Mouse (Mus musculus) cerebral cortex, adult 2 months (tissue): ENCODE measurements around the gene Yipf4.

Experiments used
- WGBS: fragments of 180-500 bp; shearing (Covaris S2); methylation state at CpG from one replicate; pipeline ENCODE4 v1.1.7; 2018; 5-methylcytosine and 5-hydroxymethylcytosine counted together

Yipf4 gene

GRCm38 (mm10) chr17:74489024-74489900 lies at the start of gene Yipf4:
Gene Yipf4 (plus strand): TSS chr17:74489493.
- WGBS: 4% methylated on average over 58 of the region's 58 CpGs

DNA sequence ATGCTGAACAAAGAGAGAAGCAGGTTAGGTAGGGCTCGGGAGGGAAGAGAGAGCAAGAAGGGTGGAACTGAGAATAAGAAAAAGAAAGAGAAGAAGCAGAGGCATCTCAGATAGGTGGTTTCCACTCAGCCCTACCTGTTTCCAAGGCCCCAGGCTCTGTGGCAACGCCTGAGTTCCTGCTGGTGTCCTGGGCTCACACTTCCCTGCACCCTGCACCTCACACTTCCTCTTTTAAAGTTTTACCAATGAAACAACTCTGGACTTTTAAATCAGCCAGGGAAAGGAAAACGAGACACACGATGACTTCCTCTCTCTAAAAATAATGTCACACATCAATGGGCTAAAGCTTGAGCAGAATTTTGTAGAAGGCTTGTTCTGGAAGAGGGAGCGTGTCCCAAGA lies 48.8 kb upstream of the Yipf4 start:
- WGBS: 66% methylated on average over 5 of the region's 5 CpGs

GRCm38 (mm10) chr17:74449776-74450175 lies 39.5 kb upstream of the Yipf4 start:
- WGBS: 91% methylated on average over 10 of the region's 10 CpGs

GRCm38 (mm10) chr17:74453928-74454327 lies 35.4 kb upstream of the Yipf4 start:
- WGBS: 72% methylated on average over 3 of the region's 3 CpGs

- 93% methylated on average over 1 of the region's 1 CpGs for WGBS
These were observed 34.6 kb upstream of the Yipf4 start for GRCm38 (mm10) chr17:74454660-74455059.

DNA sequence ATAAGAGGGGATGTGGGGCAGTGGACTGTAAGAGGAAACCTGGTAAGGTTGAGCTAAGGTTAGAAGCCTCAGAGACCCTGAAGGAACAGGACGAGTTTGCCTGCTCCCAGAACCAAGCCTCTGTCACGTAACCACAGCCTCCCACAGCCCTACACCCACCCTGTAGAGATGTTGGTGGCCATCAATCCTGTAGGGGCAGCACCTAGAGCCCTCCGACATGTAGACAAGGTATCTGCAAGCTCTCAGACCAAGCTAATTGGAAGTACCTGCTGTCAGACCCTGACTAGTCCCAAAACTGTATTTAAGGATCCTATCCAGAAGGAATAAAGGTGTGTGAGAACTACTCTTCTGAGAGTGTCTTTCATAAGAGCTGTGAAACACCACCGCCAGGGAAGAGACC lies 33.9 kb upstream of the Yipf4 start:
- whole genome bisulfite sequencing: 87% methylated on average over 4 of the region's 4 CpGs

DNA sequence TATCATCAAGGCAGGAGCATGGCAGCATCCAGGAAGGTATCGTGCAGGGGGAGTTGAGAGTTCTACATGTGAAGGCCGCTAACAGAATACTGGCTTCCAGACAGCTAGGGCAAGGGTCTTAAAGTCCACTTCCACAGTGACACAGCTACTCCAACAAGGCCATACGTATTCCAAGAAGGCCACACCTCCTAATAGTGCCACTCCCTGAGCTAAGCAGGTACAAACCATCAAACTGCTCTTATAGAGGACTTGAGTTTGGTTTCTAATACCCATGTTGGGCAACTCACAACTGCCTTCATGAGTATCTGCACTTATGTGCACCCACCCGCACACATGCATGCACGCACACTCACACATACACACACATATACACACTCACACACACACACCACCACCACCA lies 32.5 kb upstream of the Yipf4 start:
- 97% methylated on average over 5 of the region's 5 CpGs for WGBS

DNA sequence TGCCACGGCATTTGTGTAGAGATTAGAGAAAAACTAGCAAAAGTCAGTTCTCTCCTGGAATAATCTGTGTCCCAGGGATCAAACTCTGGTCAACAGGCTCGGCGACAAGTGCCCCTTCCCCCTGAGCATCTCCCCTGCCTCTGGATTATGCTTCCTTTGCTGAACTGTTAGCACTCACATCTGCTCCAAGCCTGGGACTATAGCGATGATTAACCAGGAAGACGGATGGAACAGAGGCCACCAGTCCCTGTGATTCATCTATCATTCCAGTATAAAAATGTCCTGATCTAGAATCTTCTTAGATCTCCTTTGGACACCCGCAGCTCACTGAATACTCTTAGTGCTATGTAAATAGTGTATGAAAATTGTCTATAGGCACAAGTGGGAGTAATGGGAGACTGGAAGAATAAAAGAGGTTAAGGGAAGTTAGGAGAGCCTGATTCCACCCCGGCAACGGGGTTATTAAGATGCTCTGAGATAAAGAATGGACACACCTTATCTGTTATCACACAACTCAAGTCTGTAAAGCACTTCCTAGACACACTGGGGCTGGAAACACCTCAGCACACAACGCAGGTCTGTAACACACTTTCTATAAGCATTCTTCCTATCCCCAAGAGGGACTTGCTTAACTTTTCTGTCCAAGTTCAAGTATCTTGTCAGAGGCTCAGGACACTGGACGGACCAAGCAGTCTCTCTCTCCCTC lies 31.2 kb upstream of the Yipf4 start:
- WGBS: 80% methylated on average over 10 of the region's 10 CpGs

DNA sequence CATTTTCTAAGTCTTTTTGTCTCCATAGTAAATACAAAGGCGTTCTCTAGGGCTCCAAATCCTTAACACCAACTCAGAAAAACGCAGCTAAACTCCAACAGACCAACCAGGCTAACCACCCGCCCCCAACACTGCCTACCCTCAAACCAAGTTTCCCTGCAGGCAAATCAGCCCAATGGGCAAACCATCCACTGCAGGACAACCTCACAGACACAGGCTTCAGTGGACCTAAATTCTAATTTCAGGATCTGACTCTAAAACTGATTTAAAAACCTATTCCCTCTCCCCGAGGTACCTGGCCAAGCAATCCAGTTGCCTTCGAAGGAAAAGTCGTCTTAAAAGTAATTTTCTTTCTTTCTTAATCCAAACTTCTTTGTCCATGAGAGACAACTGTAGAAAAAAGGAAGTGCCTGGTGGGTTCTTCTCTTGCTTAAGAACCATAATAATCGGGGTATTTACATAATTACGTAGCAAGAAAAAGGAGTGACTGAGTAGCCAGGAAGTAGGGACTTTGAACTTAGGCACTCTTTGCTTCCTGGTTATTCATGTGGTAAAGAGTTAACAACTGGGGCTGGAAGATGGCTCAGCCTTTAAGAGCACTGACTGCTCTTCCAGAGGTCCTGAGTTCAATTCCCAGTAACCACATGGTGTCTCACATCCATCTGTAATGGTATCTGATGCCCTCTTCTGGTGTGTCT lies 30.4 kb upstream of the Yipf4 start, which contains the start of gene Nlrc4:
TSS of gene Nlrc4 (minus strand) at position 432 of the 698 bp plus-strand sequence.
- WGBS: 60% methylated on average over 8 of the region's 8 CpGs

DNA sequence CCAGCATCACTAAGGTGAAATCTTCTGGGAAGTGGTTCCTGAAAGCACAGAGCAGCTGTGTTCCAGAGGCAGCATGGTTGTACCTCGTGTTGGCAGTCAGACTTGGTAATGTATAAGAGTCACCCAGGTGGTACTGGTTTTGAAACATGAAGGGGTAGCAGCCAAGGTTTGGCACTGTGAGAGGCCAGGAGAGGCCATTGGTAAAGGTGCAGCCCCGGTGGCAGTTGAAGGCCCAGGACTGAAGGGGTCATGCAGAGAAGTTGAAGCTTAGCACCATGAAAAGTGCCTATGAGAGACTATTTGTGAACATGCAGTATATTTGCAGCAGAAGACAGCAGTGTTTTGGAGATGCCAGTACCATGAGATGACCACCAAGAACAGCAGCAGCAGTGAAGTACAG lies 21.3 kb upstream of the Yipf4 start:
- WGBS: 79% methylated on average over 2 of the region's 2 CpGs

DNA sequence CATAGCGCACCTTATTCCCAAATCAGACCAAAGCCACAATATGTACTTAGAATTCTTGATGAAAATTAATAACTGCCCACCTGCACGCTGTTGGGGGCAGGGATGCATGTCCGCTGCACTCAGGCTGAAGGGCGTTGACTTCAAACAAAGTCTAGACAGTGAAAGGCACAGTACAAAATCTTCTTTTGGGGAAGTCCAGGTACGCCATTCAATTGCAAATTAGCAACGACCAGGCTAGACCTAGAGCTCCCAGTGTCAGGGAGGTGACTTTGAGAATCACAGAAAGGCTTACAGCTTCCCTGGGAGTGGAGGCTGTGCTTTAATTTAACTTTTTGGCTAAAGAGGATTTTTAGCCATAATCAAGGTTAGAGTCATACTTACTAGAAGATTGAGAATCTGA lies 19.2 kb upstream of the Yipf4 start:
- 72% methylated on average over 6 of the region's 6 CpGs for WGBS

DNA sequence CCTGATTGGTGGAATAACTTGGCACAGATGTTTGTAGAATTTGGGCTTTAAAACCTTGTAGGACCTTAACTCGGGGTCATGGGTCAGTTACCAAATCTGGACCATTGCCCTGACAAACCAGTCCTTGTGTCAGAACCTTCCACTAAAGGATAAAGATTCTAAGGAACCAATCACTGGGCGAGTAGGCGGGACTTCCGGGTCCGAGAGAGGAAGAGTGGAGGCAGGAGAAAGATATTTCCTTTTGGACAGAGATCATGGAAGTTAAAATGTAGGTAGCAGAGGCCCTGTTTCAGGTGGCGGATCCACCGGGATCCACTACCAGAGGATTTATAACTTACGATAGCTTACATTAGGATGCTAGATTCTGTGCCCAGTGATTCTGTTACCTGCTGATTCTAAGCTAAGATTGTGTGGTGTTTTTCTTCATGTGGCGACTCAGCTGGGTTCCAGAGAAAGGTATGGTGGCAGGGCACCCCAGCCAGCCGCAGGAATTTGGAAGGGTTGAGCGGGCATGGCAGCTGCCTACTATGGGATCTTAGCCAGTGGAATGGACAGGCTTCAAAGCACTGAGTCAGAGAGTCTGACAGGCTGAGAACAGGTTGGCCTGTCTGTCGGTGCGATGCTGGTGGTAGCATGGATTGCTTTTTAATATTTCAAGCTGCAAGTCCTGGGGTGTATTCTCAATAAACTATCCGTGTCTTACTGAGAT lies 8.8 kb upstream of the Yipf4 start:
- 88% methylated on average over 14 of the region's 14 CpGs for WGBS

DNA sequence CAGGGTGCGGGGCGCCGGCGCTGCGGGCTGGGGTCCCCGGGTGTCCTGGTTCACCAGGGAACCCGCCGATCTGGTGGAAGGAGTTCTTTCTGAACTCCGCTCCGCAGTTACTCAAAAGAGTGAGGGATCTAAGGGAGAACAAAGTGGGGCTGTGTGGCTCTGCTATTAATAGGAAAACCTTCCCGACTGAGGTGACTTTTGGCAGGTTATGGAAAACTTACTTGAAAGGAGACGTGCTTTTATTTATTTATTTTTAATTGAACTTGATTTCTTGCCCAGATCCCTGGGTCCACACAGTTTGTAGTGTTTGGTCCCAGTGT lies 568 bp downstream of the Yipf4 start:
- under 1% methylated on average over 12 of the region's 12 CpGs for WGBS

- WGBS: 83% methylated on average over 3 of the region's 3 CpGs
These were observed 2.3 kb downstream of the Yipf4 start for GRCm38 (mm10) chr17:74491565-74491964.

DNA sequence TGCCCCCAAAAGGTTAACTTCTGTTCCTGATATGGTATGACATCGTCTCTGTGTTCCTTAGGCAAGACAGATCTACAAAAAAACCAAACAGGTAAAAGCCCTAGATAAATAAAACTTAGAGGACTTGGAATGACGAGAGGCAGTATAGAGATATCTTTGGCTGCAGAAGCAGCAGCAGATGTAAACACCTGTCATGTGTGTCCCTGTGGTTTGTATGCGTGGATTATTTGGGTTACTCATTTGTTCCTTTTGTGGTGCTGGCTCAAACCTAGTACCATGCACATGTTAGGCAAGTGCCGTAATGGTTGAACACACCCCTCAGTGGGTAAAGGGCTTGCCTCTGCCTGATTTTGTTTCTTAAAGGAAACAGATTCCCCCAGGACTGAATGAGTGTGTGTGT lies 10.9 kb downstream of the Yipf4 start:
- WGBS: 86% methylated on average over 4 of the region's 4 CpGs

GRCm38 (mm10) chr17:74507934-74508333 lies 18.6 kb downstream of the Yipf4 start:
- 45% methylated on average over 2 of the region's 2 CpGs for WGBS

DNA sequence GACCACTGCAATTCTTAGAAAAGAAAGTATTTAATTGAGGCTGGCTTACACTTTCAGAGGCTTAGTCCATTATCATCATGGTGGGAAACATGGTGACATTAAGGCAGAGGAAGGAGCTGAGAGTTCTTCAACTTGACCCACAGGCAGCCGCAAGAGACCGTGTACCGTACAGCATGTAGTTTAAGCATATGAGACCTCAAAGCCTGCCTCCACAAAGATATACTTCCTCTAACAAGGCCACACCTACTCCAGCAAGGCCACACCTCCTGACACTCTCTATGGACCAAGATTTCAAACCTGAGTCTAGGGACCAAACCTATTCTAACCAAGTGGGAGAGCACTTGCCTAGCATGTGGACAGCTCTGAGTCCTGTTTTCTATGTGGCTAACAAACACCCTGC lies 19.3 kb downstream of the Yipf4 start:
- WGBS: 65% methylated on average over 3 of the region's 3 CpGs

DNA sequence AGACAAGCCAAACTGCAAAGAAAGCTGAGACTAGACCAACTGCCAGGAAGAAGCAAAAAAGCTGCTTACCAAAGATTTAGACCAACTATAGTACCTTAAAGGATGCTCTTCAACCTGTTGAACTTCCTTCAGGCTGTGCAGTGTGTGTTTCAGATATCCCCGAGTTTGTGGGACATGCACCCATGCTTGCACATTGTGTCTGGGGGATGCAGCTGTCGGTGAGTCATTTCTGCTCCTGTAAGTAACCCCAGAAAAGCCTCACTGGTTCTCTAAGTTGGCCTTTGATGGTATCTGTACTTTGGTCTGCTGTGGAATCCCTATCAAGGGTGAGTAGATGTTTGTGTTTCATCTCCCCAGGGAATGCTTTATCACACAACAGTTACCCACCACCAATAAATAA lies 23.0 kb downstream of the Yipf4 start:
- 64% methylated on average over 2 of the region's 2 CpGs for WGBS

- 83% methylated on average over 8 of the region's 8 CpGs for WGBS
These were observed 33.8 kb downstream of the Yipf4 start for GRCm38 (mm10) chr17:74522797-74523723.

GRCm38 (mm10) chr17:74526117-74526516 lies 36.8 kb downstream of the Yipf4 start:
- WGBS: 90% methylated on average over 2 of the region's 2 CpGs
